Mouse (Mus musculus): ENCODE measurements around the gene Cd300lg.

The Cd300lg gene

GRCm38 (mm10) chr11:102052697-102053096 is 11.4 kb downstream of the Cd300lg start:
- DNase-seq: no peak

GRCm38 (mm10) chr11:102053183-102053582 is 11.9 kb downstream of the Cd300lg start:
- no peak for DNase-seq

- DNase-seq: no peak
These were observed 12.5 kb downstream of the Cd300lg start for GRCm38 (mm10) chr11:102053847-102054246.

GRCm38 (mm10) chr11:102061236-102061940 is 20.1 kb downstream of the Cd300lg start:
- peak; percentile 74 for DNase-seq

GRCm38 (mm10) chr11:102061941-102062473 is 20.7 kb downstream of the Cd300lg start:
- DNase-seq: no peak

GRCm38 (mm10) chr11:102063076-102063475 is 21.8 kb downstream of the Cd300lg start:
- DNase-seq: no peak

- DNase-seq: no peak
These were observed 27.7 kb downstream of the Cd300lg start for GRCm38 (mm10) chr11:102068969-102069368.

- DNase-seq: no peak
These were observed 28.3 kb downstream of the Cd300lg start for GRCm38 (mm10) chr11:102069633-102070032.

- no peak for DNase-seq
These were observed 29.1 kb downstream of the Cd300lg start for GRCm38 (mm10) chr11:102070426-102070825.

GRCm38 (mm10) chr11:102072729-102073128 is 31.4 kb downstream of the Cd300lg start:
- DNase-seq: no peak

GRCm38 (mm10) chr11:102073722-102074121 is 32.4 kb downstream of the Cd300lg start:
- DNase-seq: no peak

- DNase-seq: peak; percentile 76
These were observed 41.0 kb downstream of the Cd300lg start for GRCm38 (mm10) chr11:102082322-102082721.

- peak; percentile 46 for DNase-seq
These were observed 41.9 kb downstream of the Cd300lg start for GRCm38 (mm10) chr11:102083193-102083592.

GRCm38 (mm10) chr11:102084159-102084558 is 42.9 kb downstream of the Cd300lg start:
- no peak for DNase-seq

- peak; percentile 77 for DNase-seq
These were observed 45.0 kb downstream of the Cd300lg start for GRCm38 (mm10) chr11:102086331-102086730.

- peak; percentile 85 for DNase-seq
These were observed 45.9 kb downstream of the Cd300lg start for GRCm38 (mm10) chr11:102087081-102087751.

- DNase-seq: peak; percentile 76
These were observed 46.9 kb downstream of the Cd300lg start, which contains the start of gene Mpp2 for GRCm38 (mm10) chr11:102087931-102088898. Mpp2 (minus strand) TSS chr11:102088515.

GRCm38 (mm10) chr11:102089088-102089808 is 47.9 kb downstream of the Cd300lg start:
- peak; percentile 63 for DNase-seq

GRCm38 (mm10) chr11:102095676-102096075 is 54.4 kb downstream of the Cd300lg start:
- no peak for DNase-seq

GRCm38 (mm10) chr11:102096446-102096845 is 55.1 kb downstream of the Cd300lg start:
- DNase-seq: no peak

- DNase-seq: peak; percentile 62
These were observed 55.6 kb downstream of the Cd300lg start for GRCm38 (mm10) chr11:102096887-102097391.

GRCm38 (mm10) chr11:102101219-102101618 is 59.9 kb downstream of the Cd300lg start, which contains the start of gene Ppy:
Ppy (minus strand) TSS chr11:102101319.
- DNase-seq: no peak
